Mouse (Mus musculus): ENCODE measurements around the gene Wwox.

DNA sequence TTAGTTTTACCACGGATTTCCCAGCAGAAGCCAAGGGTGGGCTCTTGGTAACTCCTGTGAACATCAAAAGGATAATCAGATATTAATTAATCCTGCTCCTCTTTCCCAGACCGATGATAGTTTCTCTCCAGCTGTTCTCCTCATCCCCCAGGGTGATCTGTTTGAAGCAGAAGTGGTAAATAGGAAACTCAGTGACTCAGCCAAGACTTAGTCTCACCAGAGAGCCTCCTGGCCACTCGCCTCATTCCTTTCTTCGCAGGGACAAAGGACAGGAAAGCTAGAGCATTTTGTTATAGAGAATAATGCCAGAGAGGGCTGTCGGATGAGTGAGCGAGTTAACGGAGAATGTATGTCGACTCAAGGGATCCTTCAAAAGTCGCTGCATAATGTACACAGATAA lies 798.1 kb downstream of the Wwox start:
- TF ChIP-seq CTCF (IDR thresholded peaks at IDR 0.05) (no peak), EP300 (IDR thresholded peaks at IDR 0.05) (no peak)

Measured in lung, postnatal 0 days (tissue).